Mouse (Mus musculus) C2C12 (cell line): ENCODE results near the gene Ifitm3.

Source experiments
- CTCF ChIP-seq: IDR thresholded peaks from one replicate; pipeline ENCODE4 v1.5.1; 2011; ENCODE audit not compliant: control insufficient read depth, insufficient read depth, insufficient read length
- MAX ChIP-seq: IDR thresholded peaks from one replicate; pipeline ENCODE4 v1.6.1; 2011; ENCODE audit warnings: mild to moderate bottlenecking, control low read depth
- USF1 ChIP-seq: IDR thresholded peaks from one replicate; pipeline ENCODE4 v1.6.1; 2011; ENCODE audit warnings: low read depth, mild to moderate bottlenecking, control low read depth, moderate library complexity

DNA sequence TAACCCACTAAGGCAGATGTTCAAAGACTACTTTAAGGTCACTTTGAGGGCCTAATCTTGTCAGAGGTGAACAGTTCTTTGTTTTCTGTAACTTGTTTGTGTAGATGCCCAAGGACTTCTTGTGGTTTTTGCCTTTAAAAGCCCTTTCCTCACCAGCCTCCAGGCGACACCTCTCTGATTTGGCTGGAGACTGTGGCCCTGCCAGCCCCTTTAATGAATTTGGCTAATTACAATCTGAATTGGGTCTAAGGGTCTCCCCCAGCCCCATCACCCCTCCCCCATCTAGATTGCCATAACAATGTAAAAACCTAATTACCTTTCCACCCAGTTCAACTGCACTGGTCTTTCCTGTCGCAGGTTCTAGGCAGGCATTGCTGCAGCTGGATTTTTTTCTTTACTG lies 47.8 kb downstream of the Ifitm3 start:
- TF ChIP-seq CTCF: no peak
- no peak for TF ChIP-seq USF1
- TF ChIP-seq MAX: no peak
